Mouse (Mus musculus) B cell, adult 67 days (primary cell): ENCODE measurements around the gene Cat. TPM values are rescaled to one million over a fixed set of nuclear protein-coding genes. Genes with fewer than 3 reads are reported as not detected.

Experiments used
- total RNA-seq, 2 experiments: library from RNA; stranded (reverse); gene quantifications; 4 replicates each; pipeline ENCODE4 v1.2.4; 2023

Cat gene
- total RNA-seq: 10 to 100 TPM; 74.7 to 75.9 TPM

GRCm38 (mm10) chr2:103484617-103485401 is at the start of gene Cat:
Gene Cat (minus strand): TSS chr2:103485160.

DNA sequence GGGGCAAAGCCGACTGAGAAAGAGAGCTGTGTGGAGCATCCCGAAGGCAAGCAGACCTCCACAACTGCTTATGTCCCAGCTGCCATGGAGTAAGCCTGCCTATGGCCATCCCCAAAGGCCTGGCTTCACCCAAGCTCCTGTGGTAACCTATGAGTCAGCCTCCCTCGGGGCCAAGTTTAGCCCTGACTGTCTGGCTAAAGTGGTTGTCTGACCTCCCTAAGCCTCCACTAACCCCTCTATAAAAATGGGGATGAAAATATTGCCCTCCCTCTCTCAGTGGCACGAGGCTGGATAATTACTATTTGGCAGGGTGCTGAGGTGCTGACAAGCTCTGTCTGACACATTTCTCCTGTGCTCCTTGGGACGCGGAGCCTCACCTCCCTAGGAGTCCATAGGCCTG is 73.6 kb downstream of the Cat start, which contains the start of gene Elf5:
Gene Elf5 (plus strand): TSS at position 341 of the 400 bp plus-strand sequence.

Other genes starting within 250 kb of the Cat start
- under 1 TPM in 1 of 2 experiments, not detected in 1; 0.78 TPM for gene Ehf, start 181.9 kb downstream of the Cat start, total RNA-seq
- gene Elf5, start 73.5 kb downstream of the Cat start, total RNA-seq: not detected
- gene Abtb2, start 81.2 kb upstream of the Cat start, total RNA-seq: 1 to 10 TPM; 8.0 to 9.3 TPM